Mouse (Mus musculus): ENCODE measurements at regions not wholly inside any gene's neighbourhood (a gene's known extent, or its start where the extent isn't known, plus 50 kb on each side); places are given as distances from the start of the nearest gene placed in this dataset.

DNA sequence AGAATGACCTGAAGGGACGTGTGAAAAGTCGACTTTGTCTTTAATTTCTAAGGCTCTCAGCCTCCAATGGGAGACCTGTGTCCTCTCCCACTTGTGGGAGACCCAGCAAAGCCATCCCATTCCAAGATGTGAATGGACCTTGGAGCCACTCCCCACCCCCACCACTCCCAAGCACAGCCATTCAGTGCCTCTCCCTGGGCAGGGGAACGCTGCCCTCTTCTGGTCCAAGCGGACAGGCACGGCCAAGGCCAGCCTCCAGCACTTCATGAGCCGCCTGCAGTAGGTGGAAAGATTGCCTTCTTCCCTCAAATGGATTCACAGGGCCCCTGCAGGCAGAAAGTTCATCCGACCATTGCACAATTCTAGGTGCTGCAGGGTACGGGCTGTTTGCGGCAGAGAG is 181.6 kb downstream of the Bmp7 start:
- Histone ChIP-seq H3K4me1 (no peaks in the 10 kb centered on the region), H3K36me3 (replicated peaks; ENCODE audit: low read length) (no peaks in the 10 kb centered on the region), H3K4me3 (replicated peaks) (no peak overlapping the region), H3K27me3 (replicated peaks) (peaks cover 64% of the 10 kb centered on the region), H3K9me3 (no peaks in the 10 kb centered on the region)
- no peak for TF ChIP-seq GATA1 (IDR thresholded peaks at IDR 0.05; ENCODE audit: borderline replicate concordance, low read length)
- TF ChIP-seq FLI1 (IDR thresholded peaks at IDR 0.05; ENCODE audit: low read length) = no peak

- Histone ChIP-seq H3K27me3 (replicated peaks) (peaks cover 15% of the 10 kb centered on the region), H3K4me3 (replicated peaks) (no peak overlapping the region), H3K36me3 (replicated peaks; ENCODE audit: low read length) (no peaks in the 10 kb centered on the region), H3K4me1 (no peaks in the 10 kb centered on the region), H3K9me3 (no peaks in the 10 kb centered on the region)
- TF ChIP-seq FLI1 (IDR thresholded peaks at IDR 0.05; ENCODE audit: low read length) = no peak
- no peak for TF ChIP-seq GATA1 (IDR thresholded peaks at IDR 0.05; ENCODE audit: borderline replicate concordance, low read length)
Observed at GRCm38 (mm10) chr2:172765260-172765659, 174.9 kb downstream of the Bmp7 start.

DNA sequence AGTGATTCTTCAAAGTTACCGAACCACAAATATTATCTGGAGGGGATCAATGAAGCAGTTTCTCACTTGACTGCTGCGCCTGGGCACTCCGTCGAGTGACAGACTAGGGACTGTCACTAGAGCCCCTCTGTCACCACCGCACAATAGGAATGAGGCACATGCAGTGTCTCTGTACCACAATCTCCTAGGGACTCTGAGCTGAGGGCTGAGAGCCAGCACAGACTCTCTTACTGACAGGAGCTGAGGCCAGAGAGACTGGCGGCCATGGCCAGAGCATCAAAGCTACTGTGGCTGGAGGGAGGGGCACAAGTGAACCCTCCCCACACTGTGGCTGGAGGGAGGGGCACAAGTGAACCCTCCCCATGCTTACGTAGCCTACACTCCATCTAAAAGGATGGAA is 173.7 kb downstream of the Bmp7 start:
- Histone ChIP-seq H3K4me1 (no peaks in the 10 kb centered on the region), H3K27me3 (replicated peaks) (peaks cover 10% of the 10 kb centered on the region), H3K9me3 (no peaks in the 10 kb centered on the region), H3K36me3 (replicated peaks; ENCODE audit: low read length) (no peaks in the 10 kb centered on the region), H3K4me3 (replicated peaks) (no peak overlapping the region)
- TF ChIP-seq FLI1 (IDR thresholded peaks at IDR 0.05; ENCODE audit: low read length) = no peak
- no peak for TF ChIP-seq GATA1 (IDR thresholded peaks at IDR 0.05; ENCODE audit: borderline replicate concordance, low read length)

DNA sequence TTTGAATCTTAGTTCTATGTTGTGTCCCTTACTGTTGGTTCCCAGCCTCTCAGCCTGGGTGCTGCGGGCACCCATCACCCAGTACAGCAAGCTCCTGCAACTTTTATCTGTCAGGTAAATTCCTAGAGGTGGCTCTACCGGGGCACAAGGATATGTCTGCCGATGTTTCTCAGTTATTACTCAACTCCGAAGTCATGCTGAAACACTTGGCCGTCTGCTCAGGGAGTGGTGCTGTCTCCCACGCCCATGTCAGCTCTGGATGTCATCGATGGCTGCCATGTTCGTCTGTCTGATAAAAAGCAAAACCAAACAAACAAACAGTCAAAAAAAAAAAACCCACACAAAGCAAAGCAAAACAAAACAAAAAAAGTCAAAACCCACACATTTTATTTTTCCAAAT is 171.4 kb downstream of the Bmp7 start:
- H3K36me3 ChIP-seq (replicated peaks; ENCODE audit: low read length) = no peaks in the 10 kb centered on the region
- H3K4me3 ChIP-seq (replicated peaks) = no peak overlapping the region
- TF ChIP-seq GATA1 (IDR thresholded peaks at IDR 0.05; ENCODE audit: borderline replicate concordance, low read length) (no peak), FLI1 (IDR thresholded peaks at IDR 0.05; ENCODE audit: low read length) (no peak)
- H3K4me1 ChIP-seq = no peaks in the 10 kb centered on the region
- no peaks in the 10 kb centered on the region for H3K9me3 ChIP-seq
- peaks cover 11% of the 10 kb centered on the region for H3K27me3 ChIP-seq (replicated peaks)

GRCm38 (mm10) chr2:172770061-172770460 is 170.1 kb downstream of the Bmp7 start:
- Histone ChIP-seq H3K27me3 (replicated peaks) (peaks cover 14% of the 10 kb centered on the region), H3K4me3 (replicated peaks) (no peak overlapping the region), H3K9me3 (no peaks in the 10 kb centered on the region), H3K36me3 (replicated peaks; ENCODE audit: low read length) (no peaks in the 10 kb centered on the region), H3K4me1 (no peaks in the 10 kb centered on the region)
- no peak for TF ChIP-seq FLI1 (IDR thresholded peaks at IDR 0.05; ENCODE audit: low read length)
- no peak for TF ChIP-seq GATA1 (IDR thresholded peaks at IDR 0.05; ENCODE audit: borderline replicate concordance, low read length)

GRCm38 (mm10) chr2:172770606-172771005 is 169.5 kb downstream of the Bmp7 start:
- Histone ChIP-seq H3K27me3 (replicated peaks) (peaks cover 14% of the 10 kb centered on the region), H3K4me3 (replicated peaks) (no peak overlapping the region), H3K36me3 (replicated peaks; ENCODE audit: low read length) (no peaks in the 10 kb centered on the region), H3K4me1 (no peaks in the 10 kb centered on the region), H3K9me3 (no peaks in the 10 kb centered on the region)
- TF ChIP-seq GATA1 (IDR thresholded peaks at IDR 0.05; ENCODE audit: borderline replicate concordance, low read length) = no peak
- no peak for TF ChIP-seq FLI1 (IDR thresholded peaks at IDR 0.05; ENCODE audit: low read length)

GRCm38 (mm10) chr2:172773176-172773575 is 166.9 kb downstream of the Bmp7 start:
- peaks cover 14% of the 10 kb centered on the region for H3K27me3 ChIP-seq (replicated peaks)
- peaks cover 7% of the 10 kb centered on the region for H3K9me3 ChIP-seq
- H3K4me1 ChIP-seq = no peaks in the 10 kb centered on the region; the same call in 1 of the 2 replicates
- no peaks in the 10 kb centered on the region for H3K36me3 ChIP-seq (replicated peaks; ENCODE audit: low read length)
- H3K4me3 ChIP-seq (replicated peaks) = no peak overlapping the region
- no peak for TF ChIP-seq GATA1 (IDR thresholded peaks at IDR 0.05; ENCODE audit: borderline replicate concordance, low read length)
- no peak for TF ChIP-seq FLI1 (IDR thresholded peaks at IDR 0.05; ENCODE audit: low read length)

- peaks cover 17% of the 10 kb centered on the region for H3K27me3 ChIP-seq (replicated peaks)
- no peaks in the 10 kb centered on the region; the same call in 1 of the 2 replicates for H3K4me1 ChIP-seq
- H3K36me3 ChIP-seq (replicated peaks; ENCODE audit: low read length) = no peaks in the 10 kb centered on the region
- H3K9me3 ChIP-seq = peaks cover 11% of the 10 kb centered on the region
- no peak overlapping the region for H3K4me3 ChIP-seq (replicated peaks)
- TF ChIP-seq GATA1 (IDR thresholded peaks at IDR 0.05; ENCODE audit: borderline replicate concordance, low read length) = no peak
- TF ChIP-seq FLI1 (IDR thresholded peaks at IDR 0.05; ENCODE audit: low read length) = no peak
Observed at GRCm38 (mm10) chr2:172776485-172776884, 163.6 kb downstream of the Bmp7 start.

DNA sequence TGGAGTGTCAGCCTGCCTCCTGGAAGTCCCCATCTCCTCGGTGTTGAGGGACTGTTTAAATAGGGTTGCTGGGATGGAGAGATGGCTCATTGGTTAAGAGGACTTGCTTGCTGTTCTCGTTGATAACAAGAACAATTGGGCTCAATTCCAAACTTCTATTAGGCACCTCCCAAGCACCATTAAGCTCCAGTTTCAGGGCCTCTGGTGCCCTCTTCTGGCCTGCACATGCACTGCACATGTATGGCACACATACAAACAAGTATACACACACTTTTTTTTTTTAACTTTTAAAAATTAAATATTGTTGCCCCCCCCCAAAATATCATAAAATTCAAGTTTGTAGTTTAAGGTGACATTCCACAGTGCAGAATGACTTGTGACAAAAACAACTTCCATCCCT is 162.3 kb downstream of the Bmp7 start:
- TF ChIP-seq GATA1 (IDR thresholded peaks at IDR 0.05; ENCODE audit: borderline replicate concordance, low read length) (no peak), FLI1 (IDR thresholded peaks at IDR 0.05; ENCODE audit: low read length) (no peak)
- H3K36me3 ChIP-seq (replicated peaks; ENCODE audit: low read length) = no peaks in the 10 kb centered on the region
- peaks cover 12% of the 10 kb centered on the region for H3K9me3 ChIP-seq
- no peaks in the 10 kb centered on the region; the same call in 1 of the 2 replicates for H3K4me1 ChIP-seq
- no peak overlapping the region for H3K4me3 ChIP-seq (replicated peaks)
- H3K27me3 ChIP-seq (replicated peaks) = peaks cover 12% of the 10 kb centered on the region

DNA sequence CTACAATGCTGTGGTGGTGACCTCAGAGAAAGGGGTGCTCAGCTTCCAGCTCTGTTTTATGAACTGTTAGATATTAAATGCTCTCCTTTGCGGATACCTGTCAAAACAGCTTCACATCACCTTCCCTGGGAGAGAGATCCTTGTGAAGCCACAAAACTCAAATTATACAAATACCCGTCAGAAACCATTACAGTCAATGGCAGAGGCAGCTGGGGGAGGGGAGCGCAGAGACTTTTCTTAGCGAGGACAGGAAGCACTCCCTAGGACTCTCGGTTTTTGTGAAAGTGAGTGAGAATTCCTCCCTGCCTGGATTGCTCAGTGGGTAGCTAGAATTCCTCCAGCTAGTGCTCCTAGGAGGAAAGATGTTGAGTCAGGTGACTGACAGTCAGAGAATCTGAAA is 161.0 kb downstream of the Bmp7 start:
- Histone ChIP-seq H3K27me3 (replicated peaks) (peaks cover 12% of the 10 kb centered on the region), H3K36me3 (replicated peaks; ENCODE audit: low read length) (no peaks in the 10 kb centered on the region), H3K4me3 (replicated peaks) (no peak overlapping the region), H3K9me3 (peaks cover 25% of the 10 kb centered on the region), H3K4me1 (no peaks in the 10 kb centered on the region; the same call in 1 of the 2 replicates)
- TF ChIP-seq GATA1 (IDR thresholded peaks at IDR 0.05; ENCODE audit: borderline replicate concordance, low read length) (no peak), FLI1 (IDR thresholded peaks at IDR 0.05; ENCODE audit: low read length) (no peak)

GRCm38 (mm10) chr2:172782686-172783085 is 157.4 kb downstream of the Bmp7 start:
- Histone ChIP-seq H3K9me3 (peaks cover 29% of the 10 kb centered on the region), H3K4me3 (replicated peaks) (no peak overlapping the region), H3K36me3 (replicated peaks; ENCODE audit: low read length) (no peaks in the 10 kb centered on the region), H3K27me3 (replicated peaks) (peaks cover 24% of the 10 kb centered on the region), H3K4me1 (no peaks in the 10 kb centered on the region; the same call in 1 of the 2 replicates)
- TF ChIP-seq FLI1 (IDR thresholded peaks at IDR 0.05; ENCODE audit: low read length) = no peak
- no peak for TF ChIP-seq GATA1 (IDR thresholded peaks at IDR 0.05; ENCODE audit: borderline replicate concordance, low read length)

Data from megakaryocyte, embryonic 14.5 days (primary cell).